Mouse (Mus musculus) embryonic facial prominence, embryonic 11.5 days (tissue): Measurements from ENCODE around the gene Zmpste24. TPM values are rescaled to one million over a fixed set of nuclear protein-coding genes. Genes with fewer than 3 reads are reported as not detected.
A peak's percentile ranks its signal among the peaks of the same experiment; 100 is the strongest.
"Not testable (repeated sequence)": the region's sequence is repeated elsewhere in the genome, so short reads cannot be mapped to it uniquely, and the experiment has no call there.

Experiments
- ATAC-seq: fragments of 200-750 bp; cut with Nextera tagmentation; replicated peaks from 2 replicates; pipeline ENCODE4 v1.8.0; 2017; ENCODE audit warnings: low read depth; ENCODE audit not compliant: insufficient number of reproducible peaks, low FRiP score, low TSS enrichment
- DNase-seq: peaks from one replicate; pipeline ENCODE4 v3.0.0-alpha.2; 2015; ENCODE audit warnings: low spot score
- H3K27ac ChIP-seq: fragments of 300-500 bp; sonication (generic); replicated peaks from 2 replicates; pipeline ENCODE4 v1.5.1; 2014; ENCODE audit warnings: mild to moderate bottlenecking, low read depth, low read length, control low read depth
- H3K27me3 ChIP-seq: fragments of 300-500 bp; sonication (generic); 2 replicates; pipeline ENCODE4 v1.6.1; 2014; ENCODE audit warnings: mild to moderate bottlenecking, low read length, moderate library complexity, mixed read lengths; ENCODE audit not compliant: control insufficient read depth, insufficient read depth
- H3K36me3 ChIP-seq: fragments of 300-500 bp; sonication (generic); replicated peaks from 2 replicates; pipeline ENCODE4 v1.6.1; 2014; ENCODE audit warnings: low read depth, mild to moderate bottlenecking, low read length, moderate library complexity, mixed read lengths; ENCODE audit not compliant: control insufficient read depth, insufficient read depth
- H3K4me1 ChIP-seq: fragments of 300-500 bp; sonication (generic); 2 replicates; pipeline ENCODE4 v1.6.1; 2014; ENCODE audit warnings: low read length, mixed read lengths; ENCODE audit not compliant: control insufficient read depth, insufficient read depth
- H3K4me2 ChIP-seq: fragments of 300-500 bp; sonication (generic); 2 replicates; pipeline ENCODE4 v1.6.1; 2014; ENCODE audit warnings: low read depth, mild to moderate bottlenecking, control low read depth, low read length, moderate library complexity
- H3K4me3 ChIP-seq: fragments of 300-500 bp; sonication (generic); 2 replicates; pipeline ENCODE4 v1.5.1; 2014; ENCODE audit warnings: low read depth, low read length, control low read depth
- H3K9ac ChIP-seq: fragments of 300-500 bp; sonication (generic); replicated peaks from 2 replicates; pipeline ENCODE4 v1.6.1; 2014; ENCODE audit warnings: mild to moderate bottlenecking, control low read depth, low read length
- H3K9me3 ChIP-seq: fragments of 300-500 bp; sonication (generic); replicated peaks from 2 replicates; pipeline ENCODE4 v1.6.1; 2016; ENCODE audit warnings: mild to moderate bottlenecking, low read length, inconsistent platforms, mixed read lengths; ENCODE audit not compliant: control insufficient read depth
- WGBS: fragments of 180-500 bp; shearing (Covaris S2); extraction: QIAGEN DNeasy Blood & Tissue Kit; methylation state at CpG from one replicate; pipeline ENCODE4 v1.1.7; 2014; 5-methylcytosine and 5-hydroxymethylcytosine counted together
- polyA plus RNA-seq: library from polyadenylated mRNA; unstranded; fragments of >200 nt; fragmentation: Nextera tagmentation; extraction: Ambion mirVana; gene quantifications from 2 replicates; pipeline ENCODE4 v1.2.1, GENCODE M21; 2014

Zmpste24 gene
- polyA plus RNA-seq, 1 experiment from 2014 or later, result 26.0 TPM

DNA sequence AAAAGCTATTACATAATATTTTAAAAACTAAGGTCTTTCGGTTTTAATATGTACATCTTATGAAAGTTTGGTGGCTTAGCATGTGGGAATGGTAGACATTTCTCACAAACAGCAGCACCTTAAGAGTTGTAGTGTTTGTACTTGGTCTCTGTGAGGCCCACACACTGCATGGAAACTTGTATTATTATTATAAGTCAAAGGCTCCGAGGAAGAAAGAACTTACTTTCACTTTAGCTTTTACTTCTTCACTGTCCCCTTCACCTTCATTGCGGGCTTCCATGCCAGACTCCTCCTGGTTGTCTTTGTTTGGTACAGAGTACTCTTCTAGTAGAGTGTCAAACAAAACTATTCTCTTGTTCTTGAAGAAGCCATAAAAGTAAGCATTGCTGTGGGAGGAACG is 23.8 kb downstream of the Zmpste24 start:
- ATAC-seq, result no peak
- H3K36me3 ChIP-seq, result no peaks in the 10 kb centered on the region; the same call in 1 of the 2 replicates
- no peak overlapping the region for H3K4me3 ChIP-seq
- DNase-seq, result no peak
- no peak overlapping the region for H3K27ac ChIP-seq
- no peaks in the 10 kb centered on the region for H3K9me3 ChIP-seq
- no peaks in the 10 kb centered on the region for H3K4me1 ChIP-seq
- H3K4me2 ChIP-seq, result no peak overlapping the region
- no peak overlapping the region for H3K9ac ChIP-seq
- WGBS, result 93% methylated on average over 4 of the region's 4 CpGs
- no peaks in the 10 kb centered on the region for H3K27me3 ChIP-seq

GRCm38 (mm10) chr4:121065336-121065735 is 32.7 kb downstream of the Zmpste24 start:
- no peak overlapping the region for H3K27ac ChIP-seq
- ATAC-seq (no peak), DNase-seq (no peak)
- no peaks in the 10 kb centered on the region for H3K27me3 ChIP-seq
- no peak overlapping the region for H3K4me3 ChIP-seq
- H3K9ac ChIP-seq, result no peak overlapping the region
- no peaks in the 10 kb centered on the region for H3K9me3 ChIP-seq
- 87% methylated on average over 2 of the region's 2 CpGs for WGBS
- no peaks in the 10 kb centered on the region for H3K4me1 ChIP-seq
- H3K36me3 ChIP-seq, result no peaks in the 10 kb centered on the region
- no peak overlapping the region for H3K4me2 ChIP-seq

DNA sequence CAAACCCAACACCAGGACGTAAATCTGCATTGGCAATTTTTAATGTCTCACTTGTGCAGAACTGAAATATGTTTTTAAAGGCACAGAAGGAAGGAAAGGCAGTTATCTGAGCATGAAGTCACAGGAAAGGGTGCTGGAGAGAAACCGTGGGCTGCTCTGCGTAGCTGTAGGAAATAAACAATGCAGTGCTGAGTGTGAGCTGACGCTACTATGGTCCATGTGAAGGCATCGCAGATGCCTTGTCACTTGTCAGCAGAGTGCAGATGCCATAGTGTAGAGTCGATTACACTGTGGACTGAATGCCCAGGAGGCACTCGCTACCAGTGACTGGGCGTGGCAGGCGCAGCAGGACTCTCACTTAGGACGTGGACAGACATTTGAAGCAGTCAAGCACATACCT is 38.8 kb downstream of the Zmpste24 start:
- 86% methylated on average over 9 of the region's 10 CpGs for WGBS
- H3K36me3 ChIP-seq, H3K27me3 ChIP-seq, ATAC-seq, H3K4me3 ChIP-seq, DNase-seq, H3K4me1 ChIP-seq, H3K9ac ChIP-seq, H3K4me2 ChIP-seq, H3K27ac ChIP-seq, H3K9me3 ChIP-seq: not testable (repeated sequence)

- Histone ChIP-seq H3K36me3 (no peaks in the 10 kb centered on the region), H3K27me3 (no peaks in the 10 kb centered on the region), H3K4me1 (no peaks in the 10 kb centered on the region), H3K9ac (no peak overlapping the region), H3K27ac (no peak overlapping the region), H3K9me3 (no peaks in the 10 kb centered on the region), H3K4me2 (no peak overlapping the region), H3K4me3 (no peak overlapping the region)
- ATAC-seq, result no peak
- 55% methylated on average over 2 of the region's 2 CpGs for WGBS
- no peak for DNase-seq
Measured at GRCm38 (mm10) chr4:121057032-121057431, 41.0 kb downstream of the Zmpste24 start.

GRCm38 (mm10) chr4:121056342-121056741 is 41.7 kb downstream of the Zmpste24 start:
- H3K4me2 ChIP-seq, result no peak overlapping the region
- 40% methylated on average over 3 of the region's 3 CpGs for WGBS
- no peaks in the 10 kb centered on the region for H3K27me3 ChIP-seq
- no peak overlapping the region for H3K27ac ChIP-seq
- no peaks in the 10 kb centered on the region for H3K4me1 ChIP-seq
- H3K9me3 ChIP-seq, result no peaks in the 10 kb centered on the region
- peak; percentile 12 for DNase-seq
- H3K36me3 ChIP-seq, result no peaks in the 10 kb centered on the region
- ATAC-seq, result no peak
- no peak overlapping the region for H3K9ac ChIP-seq
- no peak overlapping the region for H3K4me3 ChIP-seq

DNA sequence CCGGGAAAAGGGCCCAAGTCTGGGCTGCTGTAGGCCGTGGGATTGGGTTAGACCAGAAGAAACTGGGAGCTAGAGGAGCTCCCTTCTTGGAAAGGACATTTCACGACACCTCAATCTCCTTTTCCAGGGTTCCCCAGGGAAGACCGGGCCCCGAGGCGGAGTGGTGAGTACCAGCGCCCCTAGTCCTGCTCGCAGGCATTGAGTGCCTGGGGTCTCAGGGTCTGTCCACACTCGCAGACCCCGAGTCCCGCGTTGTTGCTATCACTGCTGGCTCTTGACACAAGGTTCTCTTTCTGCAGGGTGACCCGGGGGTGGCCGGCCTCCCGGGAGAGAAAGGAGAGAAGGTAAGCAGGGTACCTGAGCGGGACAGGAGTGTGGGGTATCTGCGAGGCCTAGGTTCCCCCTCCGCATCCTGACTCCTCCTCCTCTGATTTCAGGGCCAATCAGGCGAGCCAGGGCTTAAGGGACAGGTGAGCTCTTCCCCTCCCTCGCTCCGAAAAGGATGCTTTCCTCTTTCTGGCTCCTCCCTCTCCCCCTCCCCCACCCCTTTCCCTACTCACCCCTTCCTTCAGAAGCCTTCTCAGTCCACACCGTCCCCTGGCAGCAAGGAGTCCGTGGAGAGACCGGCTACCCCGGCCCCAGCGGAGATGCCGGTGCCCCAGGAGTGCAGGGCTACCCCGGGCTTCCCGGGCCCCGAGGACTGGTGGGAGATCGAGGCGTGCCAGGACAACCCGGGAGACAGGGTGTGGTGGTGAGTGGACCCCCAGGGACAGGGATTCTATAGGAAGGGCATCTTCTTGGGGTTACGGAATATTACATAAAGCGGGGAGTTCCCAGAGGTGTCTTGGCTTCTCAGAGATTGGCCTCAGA is 45.4 kb downstream of the Zmpste24 start:
- Histone ChIP-seq H3K27ac (no peak overlapping the region), H3K9me3 (no peaks in the 10 kb centered on the region), H3K4me1 (no peaks in the 10 kb centered on the region), H3K4me2 (peak overlapping the region; percentile 34; the same call in 1 of the 2 replicates), H3K9ac (no peak overlapping the region), H3K36me3 (no peaks in the 10 kb centered on the region), H3K27me3 (no peaks in the 10 kb centered on the region), H3K4me3 (no peak overlapping the region)
- DNase-seq, result peak; percentile 23
- WGBS, result 8% methylated on average over 34 of the region's 35 CpGs
- peak; percentile 26; the same call in 1 of the 2 replicates for ATAC-seq

DNA sequence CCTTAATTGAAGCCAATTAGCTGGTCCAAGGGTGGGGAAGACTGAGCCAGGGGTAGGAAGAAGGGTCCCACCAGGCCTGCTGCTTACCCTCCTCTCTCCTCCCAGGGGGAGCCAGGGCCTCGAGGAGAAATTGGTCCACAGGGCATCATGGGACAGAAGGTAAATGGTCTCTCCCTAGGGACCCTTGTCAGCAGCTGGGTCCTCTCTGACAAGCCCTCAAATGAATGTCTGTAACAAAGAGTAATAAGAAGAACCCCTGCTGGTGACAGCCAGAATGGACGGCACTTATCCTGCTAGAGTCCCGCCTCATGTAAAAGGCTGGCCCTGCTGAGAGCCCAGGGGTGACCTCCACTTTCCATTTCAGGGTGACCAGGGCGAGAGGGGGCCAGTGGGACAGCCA is 46.2 kb downstream of the Zmpste24 start:
- Histone ChIP-seq H3K9me3 (no peaks in the 10 kb centered on the region), H3K27ac (no peak overlapping the region), H3K4me3 (no peak overlapping the region), H3K27me3 (no peaks in the 10 kb centered on the region), H3K4me2 (no peak overlapping the region), H3K9ac (no peak overlapping the region), H3K36me3 (no peaks in the 10 kb centered on the region), H3K4me1 (no peaks in the 10 kb centered on the region)
- ATAC-seq (no peak; the same call in 1 of the 2 replicates), DNase-seq (no peak)
- 22% methylated on average over 4 of the region's 4 CpGs for WGBS

GRCm38 (mm10) chr4:121042946-121043345 is 55.1 kb downstream of the Zmpste24 start:
- no peaks in the 10 kb centered on the region for H3K36me3 ChIP-seq
- H3K4me2 ChIP-seq, result no peak overlapping the region
- DNase-seq (no peak), ATAC-seq (no peak)
- no peak overlapping the region for H3K27ac ChIP-seq
- H3K9me3 ChIP-seq, result no peaks in the 10 kb centered on the region
- no peak overlapping the region for H3K4me3 ChIP-seq
- 72% methylated on average over 3 of the region's 3 CpGs for WGBS
- no peak overlapping the region for H3K9ac ChIP-seq
- H3K4me1 ChIP-seq, result peaks cover 11% of the 10 kb centered on the region; the same call in 1 of the 2 replicates
- peaks cover 6% of the 10 kb centered on the region; the same call in 1 of the 2 replicates for H3K27me3 ChIP-seq
